Mouse (Mus musculus) CH12.LX (cell line): ENCODE data around the gene Phf20. TPM values are rescaled to one million over a fixed set of nuclear protein-coding genes. Genes with fewer than 3 reads are reported as not detected.
"Not testable (repeated sequence)": the region's sequence is repeated elsewhere in the genome, so short reads cannot be mapped to it uniquely, and the experiment has no call there.

Experiments used
- DNase-seq: peaks from one replicate; pipeline ENCODE4 v3.0.0-alpha.2; 2013; ENCODE audit errors: extremely low read depth
- H3K27ac ChIP-seq: 2 replicates; pipeline ENCODE4 v1.5.1; 2012; ENCODE audit warnings: low read depth, mild to moderate bottlenecking, control low read depth, moderate library complexity; ENCODE audit not compliant: insufficient read depth
- H3K27me3 ChIP-seq: replicated peaks from 2 replicates; pipeline ENCODE3; 2012; ENCODE audit warnings: inconsistent platforms
- H3K36me3 ChIP-seq, 2 experiments: replicated peaks in 1 of 2; 2 replicates each; pipeline versions ENCODE3 to v1.6.1; 2012; ENCODE audit warnings: inconsistent platforms in 1 of 2, low read length in 1 of 2, mild to moderate bottlenecking in 1 of 2, mixed read lengths in 1 of 2, moderate library complexity in 1 of 2; ENCODE audit not compliant: control insufficient read depth in 1 of 2, insufficient read depth in 1 of 2
- H3K4me1 ChIP-seq, 2 experiments: 2 replicates each; pipeline ENCODE4 v1.6.1; 2012; ENCODE audit warnings: inconsistent platforms in 1 of 2, moderate library complexity in 1 of 2; ENCODE audit not compliant: insufficient read depth in 2 of 2, control insufficient read depth in 1 of 2
- H3K4me2 ChIP-seq: 2 replicates; pipeline ENCODE4 v1.6.1; 2012; ENCODE audit warnings: low read depth, mild to moderate bottlenecking, control low read depth; ENCODE audit not compliant: poor library complexity, insufficient read depth, severe bottlenecking
- H3K4me3 ChIP-seq, 3 experiments: fragments of 150-350 bp in 1 of 3; sonication (generic) in 1 of 3; replicated peaks in 1 of 3; 2 replicates each; pipeline versions ENCODE3 to v1.5.1; 2011 to 2012; ENCODE audit warnings: low read depth in 2 of 3, low read length in 2 of 3, mild to moderate bottlenecking in 2 of 3, moderate library complexity in 2 of 3, control low read depth in 1 of 3, improper control_type of control experiment in 1 of 3, inconsistent platforms in 1 of 3, mixed read lengths in 1 of 3; ENCODE audit not compliant: poor library complexity in 1 of 3
- H3K79me2 ChIP-seq: replicated peaks from 2 replicates; pipeline ENCODE4 v1.6.1; 2012; ENCODE audit warnings: mild to moderate bottlenecking, moderate library complexity; ENCODE audit not compliant: control insufficient read depth, poor library complexity, insufficient read depth, severe bottlenecking; ENCODE audit errors: extremely low read depth
- H3K9ac ChIP-seq: 2 replicates; pipeline ENCODE4 v1.6.1; 2012; ENCODE audit warnings: low read depth, mild to moderate bottlenecking, control low read depth, moderate library complexity; ENCODE audit not compliant: insufficient read depth
- H3K9me3 ChIP-seq: replicated peaks from 2 replicates; pipeline ENCODE3; 2012; ENCODE audit warnings: low read length, inconsistent platforms, mixed read lengths
- BHLHE40 ChIP-seq: IDR thresholded peaks from 2 replicates; pipeline ENCODE4 v1.6.1; 2011; ENCODE audit warnings: mild to moderate bottlenecking, low read depth, low read length, improper control_type of control experiment
- CTCF ChIP-seq, 2 experiments: IDR thresholded peaks in 1 of 2; conservative IDR thresholded peaks in 1 of 2; 2 replicates each; pipeline ENCODE4 v1.5.1; 2011 to 2012; ENCODE audit warnings: low read depth in 2 of 2, low read length in 2 of 2, improper control_type of control experiment in 1 of 2, inconsistent platforms in 1 of 2, mild to moderate bottlenecking in 1 of 2, moderate library complexity in 1 of 2
- E2F4 ChIP-seq: IDR thresholded peaks from 2 replicates; pipeline ENCODE4 v1.6.1; 2011; ENCODE audit warnings: low read depth, low read length, improper control_type of control experiment; ENCODE audit not compliant: insufficient replicate concordance
- ELF1 ChIP-seq: IDR thresholded peaks from 2 replicates; pipeline ENCODE4 v1.6.1; 2014; ENCODE audit warnings: low read depth, mild to moderate bottlenecking, inconsistent platforms, low read length, improper control_type of control experiment
- EP300 ChIP-seq: IDR thresholded peaks from 2 replicates; pipeline ENCODE4 v1.6.1; 2011; ENCODE audit warnings: low read length, improper control_type of control experiment
- ETS1 ChIP-seq: conservative IDR thresholded peaks from 2 replicates; pipeline ENCODE4 v1.6.1; 2012; ENCODE audit warnings: low read depth, mild to moderate bottlenecking, inconsistent platforms, low read length, improper control_type of control experiment, moderate library complexity
- GABPA ChIP-seq: IDR thresholded peaks from 2 replicates; pipeline ENCODE4 v1.6.1; 2012; ENCODE audit warnings: low read depth, low read length, improper control_type of control experiment, inconsistent platforms; ENCODE audit not compliant: insufficient replicate concordance
- JUN ChIP-seq: IDR thresholded peaks from 2 replicates; pipeline ENCODE4 v1.6.1; 2011; ENCODE audit warnings: low read depth, mild to moderate bottlenecking, low read length, improper control_type of control experiment, moderate library complexity; ENCODE audit not compliant: insufficient read depth
- JUND ChIP-seq: conservative IDR thresholded peaks from 2 replicates; pipeline ENCODE4 v1.6.1; 2011; ENCODE audit warnings: low read depth, low read length, improper control_type of control experiment
- KAT2A ChIP-seq: IDR thresholded peaks from 2 replicates; pipeline ENCODE4 v1.6.1; 2012; ENCODE audit warnings: low read length, improper control_type of control experiment, inconsistent platforms; ENCODE audit not compliant: insufficient replicate concordance
- MAFK ChIP-seq: IDR thresholded peaks from 2 replicates; pipeline ENCODE4 v1.6.1; 2011; ENCODE audit warnings: low read length, improper control_type of control experiment; ENCODE audit not compliant: insufficient replicate concordance
- MEF2A ChIP-seq: IDR thresholded peaks from 2 replicates; pipeline ENCODE4 v1.6.1; 2014; ENCODE audit warnings: low read depth, mild to moderate bottlenecking, inconsistent platforms, low read length, improper control_type of control experiment, borderline replicate concordance
- MXI1 ChIP-seq: IDR thresholded peaks from 2 replicates; pipeline ENCODE4 v1.6.1; 2011; ENCODE audit warnings: mild to moderate bottlenecking, low read depth, low read length, improper control_type of control experiment
- MYC ChIP-seq: IDR thresholded peaks from 2 replicates; pipeline ENCODE4 v1.6.1; 2011; ENCODE audit warnings: low read depth, mild to moderate bottlenecking, improper control_type of control experiment, low read length
- NRF1 ChIP-seq: IDR thresholded peaks from 2 replicates; pipeline ENCODE4 v1.6.1; 2014; ENCODE audit warnings: low read depth, mild to moderate bottlenecking, inconsistent platforms, low read length, improper control_type of control experiment, moderate library complexity
- POLR2AphosphoS2 ChIP-seq: IDR thresholded peaks from 2 replicates; pipeline ENCODE4 v1.6.1; 2011; ENCODE audit warnings: low read depth, low read length, improper control_type of control experiment
- RCOR1 ChIP-seq: conservative IDR thresholded peaks from 2 replicates; pipeline ENCODE4 v1.6.1; 2012; ENCODE audit warnings: low read depth, mild to moderate bottlenecking, inconsistent platforms, low read length, improper control_type of control experiment
- SMC3 ChIP-seq: IDR thresholded peaks from 2 replicates; pipeline ENCODE4 v1.6.1; 2011; ENCODE audit warnings: low read depth, low read length, improper control_type of control experiment
- TBP ChIP-seq: conservative IDR thresholded peaks from 2 replicates; pipeline ENCODE4 v1.6.1; 2011; ENCODE audit warnings: low read depth, low read length, improper control_type of control experiment
- TCF12 ChIP-seq: IDR thresholded peaks from 2 replicates; pipeline ENCODE4 v1.6.1; 2014; ENCODE audit warnings: low read depth, mild to moderate bottlenecking, inconsistent platforms, low read length, improper control_type of control experiment
- UBTF ChIP-seq: IDR thresholded peaks from 2 replicates; pipeline ENCODE4 v1.6.1; 2012; ENCODE audit warnings: low read depth, mild to moderate bottlenecking, inconsistent platforms, low read length, improper control_type of control experiment, moderate library complexity
- USF1 ChIP-seq: IDR thresholded peaks from 2 replicates; pipeline ENCODE4 v1.6.1; 2014; ENCODE audit warnings: low read depth, mild to moderate bottlenecking, inconsistent platforms, low read length, improper control_type of control experiment
- ZNF384 ChIP-seq: IDR thresholded peaks from 2 replicates; pipeline ENCODE4 v1.6.1; 2012; ENCODE audit warnings: low read depth, low read length, improper control_type of control experiment, inconsistent platforms
- dilution Hi-C: fragments of 300-500 bp; cut with MboI; formaldehyde crosslinking; loops from 2 replicates; pipeline ENCODE4 v1.14.3; 2020; ENCODE audit warnings: low sequenced_read_pairs; ENCODE audit not compliant: extremely low pct_unique_long_range_greater_than_20kb, extremely low pct_ligation_motif_present
- in situ Hi-C: fragments of 300-500 bp; cut with MboI; formaldehyde crosslinking; loops from 3 replicates; pipeline ENCODE4 v1.14.3; 2019; ENCODE audit warnings: low sequenced_read_pairs, low pct_ligation_motif_present, low pct_unique_long_range_greater_than_20kb, mixed read lengths
- polyA plus RNA-seq: library from polyadenylated mRNA; unstranded; fragments of >175 nt; gene quantifications from 2 replicates; pipeline ENCODE4 v1.2.1, GENCODE M21; 2012; ENCODE audit warnings: low read depth; ENCODE audit not compliant: insufficient read length
- total RNA-seq, 2 experiments: library from RNA; depleted of rRNA; stranded (reverse); fragments of 300-350 nt in 1 of 2; fragments of >200 nt in 1 of 2; gene quantifications; 2 replicates each; pipeline ENCODE4 v1.2.3; 2012 to 2014

Phf20 gene
- total and polyA plus RNA-seq, 3 experiments, result 11.7 to 17.6 (median 13.3) TPM

- in situ Hi-C loops (no loop called here), dilution Hi-C loops (no loop called here)
- H3K9ac ChIP-seq, result peak overlapping the region; percentile 98
- H3K9me3 ChIP-seq, result no peaks in the 10 kb centered on the region
- TF ChIP-seq MEF2A (no peak), ZNF384 (no peak), NRF1 (no peak), JUN (no peak)
- no peak for DNase-seq
- peaks cover 30% of the 10 kb centered on the region for H3K79me2 ChIP-seq
- H3K4me1 ChIP-seq, result peaks cover 0 to 24% of the 10 kb centered on the region in 2 experiments; a peak in 2 of 4 replicates
- peak overlapping the region; percentile 53 to 76 (median 68) for H3K4me3 ChIP-seq
- H3K36me3 ChIP-seq, result peaks cover 15 to 27% of the 10 kb centered on the region in 2 experiments
- no peaks in the 10 kb centered on the region for H3K27me3 ChIP-seq
- peak overlapping the region; percentile 92 for H3K27ac ChIP-seq
- H3K4me2 ChIP-seq, result peak overlapping the region; percentile 98
These were observed 15.3 kb upstream of the Phf20 start for GRCm38 (mm10) chr2:156180824-156181590.

GRCm38 (mm10) chr2:156181592-156181991, 14.7 kb upstream of the Phf20 start:
- Histone ChIP-seq H3K4me1 (peaks cover 0 to 18% of the 10 kb centered on the region in 2 experiments; a peak in 2 of 4 replicates), H3K27ac (no peak overlapping the region)
- dilution Hi-C loops, result no loop called here

GRCm38 (mm10) chr2:156189241-156189640, 7.0 kb upstream of the Phf20 start:
- H3K79me2 ChIP-seq, dilution Hi-C loops, H3K36me3 ChIP-seq, H3K4me3 ChIP-seq, H3K27me3 ChIP-seq, H3K9me3 ChIP-seq, H3K9ac ChIP-seq, H3K4me2 ChIP-seq, in situ Hi-C loops, DNase-seq: not testable (repeated sequence)
- Histone ChIP-seq H3K4me1 (peaks cover 9 to 23% of the 10 kb centered on the region in 2 experiments), H3K27ac (peak overlapping the region; percentile 74; the same call in 1 of the 2 replicates)

More at GRCm38 (mm10) chr2:156181592-156181991, 14.7 kb upstream of the Phf20 start:
- in situ Hi-C loops, result no loop called here
- Histone ChIP-seq H3K9me3 (no peaks in the 10 kb centered on the region), H3K4me3 (no peak overlapping the region)
- no peak for DNase-seq
- TF ChIP-seq E2F4, result no peak
- TF ChIP-seq ETS1, result no peak
- no peak for TF ChIP-seq USF1
- no peak for TF ChIP-seq SMC3
- no peak for TF ChIP-seq RCOR1
- TF ChIP-seq MAFK, result no peak
- TF ChIP-seq CTCF (conservative IDR thresholded peaks at IDR 0.05 in 1 of 2, IDR thresholded peaks at IDR 0.05 in 1 of 2; ENCODE audit: low read depth in 2 of 2, low read length in 2 of 2), result no peak
- TF ChIP-seq POLR2AphosphoS2, result no peak
- no peak for TF ChIP-seq TCF12
- TF ChIP-seq MXI1, result no peak
- TF ChIP-seq MYC, result no peak
- TF ChIP-seq JUND, result no peak
- no peak for TF ChIP-seq GABPA
- TF ChIP-seq ELF1, result no peak
- no peak for TF ChIP-seq KAT2A
- TF ChIP-seq ZNF384, result no peak
- TF ChIP-seq BHLHE40, result no peak
- no peak for TF ChIP-seq UBTF
- TF ChIP-seq EP300, result no peak
- no peak for TF ChIP-seq TBP
- TF ChIP-seq, all 38 proteins: peak for 0
- Histone ChIP-seq H3K36me3 (peaks cover 15 to 21% of the 10 kb centered on the region in 2 experiments), H3K4me2 (peak overlapping the region; percentile 98; the same call in 1 of the 2 replicates), H3K9ac (peak overlapping the region; percentile 98; the same call in 1 of the 2 replicates), H3K79me2 (peaks cover 29% of the 10 kb centered on the region), H3K27me3 (no peaks in the 10 kb centered on the region)
